Mouse (Mus musculus) spleen, postnatal 14 days (tissue): ENCODE results near the gene Ubald1.

ENCODE experiments used
- DNase-seq, 2 experiments: peaks; one replicate each; pipeline ENCODE4 v3.0.0; 2021 to 2022; ENCODE audit warnings: low spot score in 2 of 2

Ubald1 gene

GRCm38 (mm10) chr16:4871926-4872325, 8.2 kb downstream of the Ubald1 start:
- no peak for DNase-seq

- DNase-seq = no peak
Observed at GRCm38 (mm10) chr16:4870490-4870889, 9.6 kb downstream of the Ubald1 start.

GRCm38 (mm10) chr16:4866101-4866695, 13.9 kb downstream of the Ubald1 start:
- no peak for DNase-seq

- DNase-seq = no peak
Observed at GRCm38 (mm10) chr16:4863742-4864141, 16.4 kb downstream of the Ubald1 start.

GRCm38 (mm10) chr16:4862863-4863483, 17.1 kb downstream of the Ubald1 start:
- peak; percentile 44 to 62 for DNase-seq

- DNase-seq = no peak
Observed at GRCm38 (mm10) chr16:4861392-4861791, 18.7 kb downstream of the Ubald1 start.

GRCm38 (mm10) chr16:4855046-4855650, 25.0 kb downstream of the Ubald1 start:
- no peak for DNase-seq

- DNase-seq = no peak
Observed at GRCm38 (mm10) chr16:4850938-4851628, 29.0 kb downstream of the Ubald1 start.

- no peak for DNase-seq
Observed at GRCm38 (mm10) chr16:4850361-4850760, 29.8 kb downstream of the Ubald1 start.

- no peak for DNase-seq
Observed at GRCm38 (mm10) chr16:4848090-4848489, 32.0 kb downstream of the Ubald1 start.

- peak in 1 of 2 experiments; percentile 25 for DNase-seq
Observed at GRCm38 (mm10) chr16:4847041-4847440, 33.1 kb downstream of the Ubald1 start.

GRCm38 (mm10) chr16:4840231-4840630, 39.9 kb downstream of the Ubald1 start:
- DNase-seq = no peak

- no peak for DNase-seq
Observed at GRCm38 (mm10) chr16:4839552-4839951, 40.6 kb downstream of the Ubald1 start.

GRCm38 (mm10) chr16:4837631-4838030, 42.5 kb downstream of the Ubald1 start:
- no peak for DNase-seq

- no peak for DNase-seq
Observed at GRCm38 (mm10) chr16:4835191-4835590, 44.9 kb downstream of the Ubald1 start, which contains the start of gene 4930562C15Rik. Gene 4930562C15Rik, plus strand, starts transcription at chr16:4835416.

GRCm38 (mm10) chr16:4833858-4834257, 46.3 kb downstream of the Ubald1 start:
- no peak for DNase-seq

- DNase-seq = no peak
Observed at GRCm38 (mm10) chr16:4831650-4832419, 48.3 kb downstream of the Ubald1 start.

- no peak for DNase-seq
Observed at GRCm38 (mm10) chr16:4829271-4829900, 50.7 kb downstream of the Ubald1 start.

- no peak for DNase-seq
Observed at GRCm38 (mm10) chr16:4827639-4828038, 52.5 kb downstream of the Ubald1 start.
